In genomic region chr16:90312449-90313082, GRCm38 (mm10) we compare ENCODE assay signal across 8 mouse cellular contexts. TPM values are rescaled to one million over a fixed set of nuclear protein-coding genes. Genes with fewer than 3 reads are reported as not detected.
DNase-seq lines count a peak whose midpoint lies in the region; ATAC-seq and TF ChIP-seq lines count a peak whose summit lies in the region.

No protein-coding gene starts in this region.

- 57% methylated on average over 13 of the region's 13 CpGs for WGBS in hindbrain, postnatal 0 days
- WGBS in limb, embryonic 14.5 days, result 57% methylated on average over 13 of the region's 13 CpGs
- WGBS in stomach, postnatal 0 days, result 61% methylated on average over 13 of the region's 13 CpGs

- ATAC-seq in hindbrain, postnatal 0 days, result peak; percentile 89
- peak; percentile 79; the same call in 1 of the 2 replicates for ATAC-seq in limb, embryonic 14.5 days (ENCODE audit: low FRiP score, low read depth)
- 0 out of 2 replicates have a peak, but pooled peaks have one; percentile 73 for ATAC-seq in stomach, postnatal 0 days (ENCODE audit: low FRiP score, low TSS enrichment)

- DNase-seq in gastrocnemius, adult 2 months, result no peak
- no peak for DNase-seq in gastrocnemius, postnatal 36 days
- DNase-seq in A20 (ENCODE audit: low read depth, low spot score), result peak; percentile 78
- peak; percentile 74 for DNase-seq in brain, embryonic 14.5 days (ENCODE audit: low read depth)
- peak; percentile 85 for DNase-seq in hindbrain, postnatal 0 days (ENCODE audit: low spot score)
- DNase-seq in limb, embryonic 14.5 days (ENCODE audit: low spot score), result peak; percentile 59
- no peak for DNase-seq in stomach, postnatal 0 days (ENCODE audit: low spot score)
- no peak for DNase-seq in urinary bladder, postnatal 10 days (ENCODE audit: low spot score)

- TF ChIP-seq CTCF in gastrocnemius, adult 2 months (IDR thresholded peaks at IDR 0.05), result peak; percentile 44; the same call in 1 of the 2 replicates
- TF ChIP-seq CTCF in brain, embryonic 14.5 days (IDR thresholded peaks at IDR 0.05; ENCODE audit: borderline replicate concordance, extremely low read depth, insufficient read depth, insufficient read length), result peak; percentile 27; the same call in 1 of the 2 replicates
- peak; percentile 65 for TF ChIP-seq CTCF in hindbrain, postnatal 0 days (IDR thresholded peaks at IDR 0.05; ENCODE audit: low read depth)
- TF ChIP-seq CTCF in stomach, postnatal 0 days (IDR thresholded peaks at IDR 0.05; ENCODE audit: low read depth), result peak; percentile 65

- no peak overlapping the region for H3K9ac ChIP-seq in hindbrain, postnatal 0 days (replicated peaks; ENCODE audit: low read length)
- H3K9ac ChIP-seq in limb, embryonic 14.5 days (ENCODE audit: low read depth, low read length, severe bottlenecking), result no peak overlapping the region
- no peak overlapping the region for H3K9ac ChIP-seq in stomach, postnatal 0 days (ENCODE audit: low read length)

- no peak for TF ChIP-seq EP300 in stomach, postnatal 0 days (optimal IDR thresholded peaks at IDR 0.05)

- 0 out of 2 replicates have a peak overlapping the region, but pooled peaks have one; percentile 21 for H3K4me2 ChIP-seq in hindbrain, postnatal 0 days (ENCODE audit: low read depth, low read length)
- H3K4me2 ChIP-seq in limb, embryonic 14.5 days (replicated peaks; ENCODE audit: low read depth, low read length, severe bottlenecking), result 0 out of 2 replicates have a peak overlapping the region, but pooled peaks have one; percentile 15
- no peak overlapping the region for H3K4me2 ChIP-seq in stomach, postnatal 0 days (replicated peaks; ENCODE audit: low read depth)

- no peaks in the 10 kb centered on the region for H3K4me1 ChIP-seq in hindbrain, postnatal 0 days (ENCODE audit: insufficient read depth, low read length)
- H3K4me1 ChIP-seq in limb, embryonic 14.5 days (ENCODE audit: control insufficient read depth, insufficient read depth, low read length), result no peaks in the 10 kb centered on the region
- no peaks in the 10 kb centered on the region for H3K4me1 ChIP-seq in stomach, postnatal 0 days (replicated peaks; ENCODE audit: control insufficient read depth, insufficient read depth)

- no peak overlapping the region for H3K27ac ChIP-seq in gastrocnemius, adult 2 months
- H3K27ac ChIP-seq in hindbrain, postnatal 0 days, result no peak overlapping the region
- no peak overlapping the region for H3K27ac ChIP-seq in limb, embryonic 14.5 days (replicated peaks; ENCODE audit: low read depth, low read length)
- H3K27ac ChIP-seq in stomach, postnatal 0 days (replicated peaks), result no peak overlapping the region

- H3K4me3 ChIP-seq in gastrocnemius, adult 2 months, result no peak overlapping the region
- H3K4me3 ChIP-seq in hindbrain, postnatal 0 days (ENCODE audit: low read length), result no peak overlapping the region
- H3K4me3 ChIP-seq in limb, embryonic 14.5 days (replicated peaks; ENCODE audit: low read length), result no peak overlapping the region
- H3K4me3 ChIP-seq in stomach, postnatal 0 days (ENCODE audit: low read depth, low read length), result no peak overlapping the region

- H3K36me3 ChIP-seq in hindbrain, postnatal 0 days (ENCODE audit: insufficient read depth, low read length), result no peaks in the 10 kb centered on the region
- H3K36me3 ChIP-seq in limb, embryonic 14.5 days (ENCODE audit: control insufficient read depth, insufficient read depth, low read length), result no peaks in the 10 kb centered on the region
- no peaks in the 10 kb centered on the region for H3K36me3 ChIP-seq in stomach, postnatal 0 days (ENCODE audit: control insufficient read depth, insufficient read depth, low read length)

- no peaks in the 10 kb centered on the region for H3K9me3 ChIP-seq in hindbrain, postnatal 0 days (ENCODE audit: low read length)
- no peaks in the 10 kb centered on the region for H3K9me3 ChIP-seq in limb, embryonic 14.5 days (ENCODE audit: control insufficient read depth, low read length)
- H3K9me3 ChIP-seq in stomach, postnatal 0 days (ENCODE audit: control insufficient read depth, low read length), result no peaks in the 10 kb centered on the region

- no peak for TF ChIP-seq POLR2A in brain, embryonic 14.5 days (IDR thresholded peaks at IDR 0.05; ENCODE audit: borderline replicate concordance, extremely low read depth, insufficient read depth, insufficient read length, poor library complexity, severe bottlenecking)
- no peak for TF ChIP-seq POLR2A in limb, embryonic 14.5 days (IDR thresholded peaks at IDR 0.05; ENCODE audit: borderline replicate concordance, extremely low read depth, insufficient read depth, insufficient read length)

- intact Hi-C loops in gastrocnemius, adult 2 months (cut with DNase I), result no loop called here
- intact Hi-C loops in gastrocnemius, postnatal 36 days (cut with DNase I), result no loop called here

- H3K27me3 ChIP-seq in hindbrain, postnatal 0 days (ENCODE audit: insufficient read depth, low read length), result no peaks in the 10 kb centered on the region
- H3K27me3 ChIP-seq in limb, embryonic 14.5 days (ENCODE audit: control insufficient read depth, insufficient read depth, low read length), result no peaks in the 10 kb centered on the region; the same call in 1 of the 2 replicates
- H3K27me3 ChIP-seq in stomach, postnatal 0 days (ENCODE audit: control insufficient read depth, insufficient read depth, low read length), result no peaks in the 10 kb centered on the region

RNA-seq across cellular contexts. Expression of gene Scaf4, which starts 28.3 kb away (rescaled TPM):
- total RNA-seq in gastrocnemius, adult 2 months (2021), result 10 to 100 TPM; 19.4 to 20.3 TPM
- 10 to 100 TPM; 15.0 to 17.4 TPM for total RNA-seq in gastrocnemius, postnatal 36 days (2021)
- 52.6 and 61.2 TPM in 2 replicates for polyA plus RNA-seq in brain, embryonic 14.5 days (2012; rRNA removed)
- total RNA-seq in hindbrain, postnatal 0 days (2014; rRNA removed), result 15.4 and 16.8 TPM in 2 replicates
- 16.0 and 16.8 TPM in 2 replicates for polyA plus RNA-seq in hindbrain, postnatal 0 days (2015; fragmentation: Nextera tagmentation; extraction: Ambion mirVana)
- polyA plus RNA-seq in limb, embryonic 14.5 days (2012; rRNA removed), result 64.3 and 78.5 TPM in 2 replicates
- 24.8 and 31.9 TPM in 2 replicates for polyA plus RNA-seq in limb, embryonic 14.5 days (2014; fragmentation: Nextera tagmentation; extraction: Ambion mirVana)
- polyA plus RNA-seq in stomach, postnatal 0 days (2015; fragmentation: Nextera tagmentation; extraction: Ambion mirVana), result 8.3 and 9.8 TPM in 2 replicates

Comparison
In these comparisons a context has a peak if more than half of its experiments do, and no peak if none do; other contexts are left out.
1. DNase-seq: peak in A20 (single experiment), brain, embryonic 14.5 days (single experiment), hindbrain, postnatal 0 days (single experiment) and limb, embryonic 14.5 days (single experiment); none in gastrocnemius, adult 2 months (single experiment), gastrocnemius, postnatal 36 days (0 of 2), stomach, postnatal 0 days (single experiment) and urinary bladder, postnatal 10 days (single experiment).
2. Peak in every context shown above with its lines, with median percentiles within 50 percentile points of each other: CTCF ChIP-seq and ATAC-seq.